In the genomic region with DNA sequence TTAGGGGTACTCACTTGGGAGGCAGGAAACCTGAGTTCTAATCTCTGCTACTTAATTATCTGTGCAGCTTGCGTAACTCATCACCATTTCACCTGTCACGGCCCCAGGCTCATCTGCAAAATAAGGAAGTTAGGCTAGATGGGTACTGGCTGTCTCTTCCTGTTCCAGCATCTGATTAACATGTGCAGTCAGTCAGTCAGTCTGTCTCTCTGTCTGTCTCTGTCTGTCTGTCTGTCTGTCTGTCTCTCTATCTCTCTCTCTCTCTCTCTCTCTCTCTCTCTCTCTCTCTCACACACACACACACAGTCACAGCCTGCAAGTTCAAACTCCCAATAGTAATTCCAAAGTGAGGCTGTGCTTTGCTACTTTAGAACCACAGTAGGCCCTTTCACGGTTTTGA, we compare ENCODE assay signal across 8 mouse cellular contexts. TPM values are rescaled to one million over a fixed set of nuclear protein-coding genes. Genes with fewer than 3 reads are reported as not detected.
DNase-seq lines count a peak whose midpoint lies in the region; ATAC-seq and TF ChIP-seq lines count a peak whose summit lies in the region.
"Not testable (repeated sequence)": the region's sequence is repeated elsewhere in the genome, so short reads cannot be mapped to it uniquely, and the experiment has no call there.

No protein-coding gene starts in this region.

- peak overlapping the region; percentile 65 for H3K4me2 ChIP-seq in forebrain, embryonic 14.5 days (ENCODE audit: low read length)
- peak overlapping the region; percentile 62 for H3K4me2 ChIP-seq in kidney, postnatal 0 days (ENCODE audit: low read length)
- H3K4me2 ChIP-seq in lung, embryonic 14.5 days = peak overlapping the region; percentile 74
- peak overlapping the region; percentile 55 for H3K4me2 ChIP-seq in midbrain, postnatal 0 days (ENCODE audit: low read depth, low read length, poor library complexity, severe bottlenecking)

- H3ac ChIP-seq in C2C12 (ENCODE audit: control insufficient read depth, insufficient read length, low read depth) = peak overlapping the region; percentile 89

- peak overlapping the region; percentile 64 for H3K4me3 ChIP-seq in C2C12 (ENCODE audit: insufficient read depth, poor library complexity, severe bottlenecking)
- H3K4me3 ChIP-seq in forebrain, embryonic 14.5 days (ENCODE audit: low read depth, low read length) = peak overlapping the region; percentile 75
- H3K4me3 ChIP-seq in hindbrain, embryonic 10.5 days = peak overlapping the region; percentile 78
- peak overlapping the region; percentile 83 for H3K4me3 ChIP-seq in kidney, postnatal 0 days (replicated peaks; ENCODE audit: low read depth, low read length)
- peak overlapping the region; percentile 75 for H3K4me3 ChIP-seq in lung, embryonic 14.5 days (ENCODE audit: low read depth, low read length)
- H3K4me3 ChIP-seq in midbrain, postnatal 0 days (ENCODE audit: low read depth, low read length) = peak overlapping the region; percentile 79

- peaks cover 58% of the 10 kb centered on the region for H3K79me2 ChIP-seq in C2C12 (ENCODE audit: control insufficient read depth, insufficient read depth)

- TF ChIP-seq CTCF in C2C12 (IDR thresholded peaks at IDR 0.05; ENCODE audit: control insufficient read depth, insufficient read depth, insufficient read length); kidney, postnatal 0 days (IDR thresholded peaks at IDR 0.05; ENCODE audit: low read depth); lung, embryonic 14.5 days (IDR thresholded peaks at IDR 0.05; ENCODE audit: low read depth); midbrain, postnatal 0 days (IDR thresholded peaks at IDR 0.05): not testable (repeated sequence)

- H3K9me3 ChIP-seq in forebrain, embryonic 14.5 days (replicated peaks; ENCODE audit: control insufficient read depth, low read length); hindbrain, embryonic 10.5 days; kidney, postnatal 0 days (replicated peaks; ENCODE audit: low read length); lung, embryonic 14.5 days (ENCODE audit: low read depth, low read length); midbrain, postnatal 0 days (ENCODE audit: low read length): not testable (repeated sequence)

- WGBS in forebrain, embryonic 14.5 days = 38% methylated on average over 3 of the region's 3 CpGs
- 43% methylated on average over 3 of the region's 3 CpGs for WGBS in hindbrain, embryonic 10.5 days
- 20% methylated on average over 3 of the region's 3 CpGs for WGBS in kidney, postnatal 0 days
- 30% methylated on average over 3 of the region's 3 CpGs for WGBS in lung, embryonic 14.5 days
- WGBS in midbrain, postnatal 0 days = 32% methylated on average over 3 of the region's 3 CpGs

- not testable (repeated sequence) for H3K4me1 ChIP-seq in forebrain, embryonic 14.5 days (ENCODE audit: control insufficient read depth, insufficient read depth, low read length); kidney, postnatal 0 days (replicated peaks; ENCODE audit: insufficient read depth, low read length); lung, embryonic 14.5 days (ENCODE audit: insufficient read depth); midbrain, postnatal 0 days (ENCODE audit: insufficient read depth, low read length)
- peaks cover 12% of the 10 kb centered on the region for H3K4me1 ChIP-seq in hindbrain, embryonic 10.5 days (replicated peaks)

- not testable (repeated sequence) for H3K27ac ChIP-seq in forebrain, embryonic 14.5 days (ENCODE audit: low read depth, low read length)
- H3K27ac ChIP-seq in hindbrain, embryonic 10.5 days = peak overlapping the region; percentile 98
- peak overlapping the region; percentile 97 for H3K27ac ChIP-seq in kidney, postnatal 0 days
- peak overlapping the region; percentile 97 for H3K27ac ChIP-seq in lung, embryonic 14.5 days (ENCODE audit: low read depth)
- H3K27ac ChIP-seq in midbrain, postnatal 0 days (ENCODE audit: low read depth, low read length) = peak overlapping the region; percentile 93; the same call in 1 of the 2 replicates

- H3K27me3 ChIP-seq in C2C12 (ENCODE audit: control insufficient read depth, insufficient read depth, insufficient read length); forebrain, embryonic 14.5 days (replicated peaks; ENCODE audit: control insufficient read depth, insufficient read depth, low read length); hindbrain, embryonic 10.5 days (ENCODE audit: insufficient read depth, poor library complexity, severe bottlenecking); kidney, postnatal 0 days (ENCODE audit: insufficient read depth, low read length); lung, embryonic 14.5 days (ENCODE audit: insufficient read depth, low read length); midbrain, postnatal 0 days (ENCODE audit: insufficient read depth, low read length); splenic B cell, adult 2 months (ENCODE audit: control insufficient read depth, insufficient read depth, low read length, poor library complexity, severe bottlenecking): not testable (repeated sequence)

- H3K79me3 ChIP-seq in C2C12 (ENCODE audit: low read depth) = peaks cover 47% of the 10 kb centered on the region

- peak; percentile 11 for DNase-seq in c-Kit-positive CD71-positive TER-119-positive erythroid progenitor cells, embryonic 14.5 days (ENCODE audit: low spot score)
- DNase-seq in forebrain, embryonic 14.5 days (ENCODE audit: low spot score); hindbrain, embryonic 10.5 days (ENCODE audit: low spot score); kidney, postnatal 0 days (ENCODE audit: low spot score); lung, embryonic 14.5 days; midbrain, postnatal 0 days (ENCODE audit: low spot score): not testable (repeated sequence)
- peak; percentile 77 for DNase-seq in splenic B cell, adult 2 months (ENCODE audit: low read depth, low spot score)

- peak overlapping the region; percentile 90 for H3K9ac ChIP-seq in forebrain, embryonic 14.5 days (ENCODE audit: low read length)
- peak overlapping the region; percentile 87 for H3K9ac ChIP-seq in kidney, postnatal 0 days (ENCODE audit: low read depth, low read length)
- peak overlapping the region; percentile 86 for H3K9ac ChIP-seq in lung, embryonic 14.5 days
- peak overlapping the region; percentile 85 for H3K9ac ChIP-seq in midbrain, postnatal 0 days (replicated peaks; ENCODE audit: low read length, poor library complexity, severe bottlenecking)

- not testable (repeated sequence) for ATAC-seq in forebrain, embryonic 14.5 days; kidney, postnatal 0 days (replicated peaks; ENCODE audit: low FRiP score, low read depth); lung, embryonic 14.5 days (ENCODE audit: insufficient read depth); midbrain, postnatal 0 days (ENCODE audit: low FRiP score)

- H3K36me3 ChIP-seq in C2C12 (ENCODE audit: control insufficient read depth, insufficient read depth) = peaks cover 34% of the 10 kb centered on the region
- H3K36me3 ChIP-seq in forebrain, embryonic 14.5 days (ENCODE audit: control insufficient read depth, insufficient read depth, low read length); kidney, postnatal 0 days (ENCODE audit: insufficient read depth, low read length); midbrain, postnatal 0 days (ENCODE audit: insufficient read depth, low read length); splenic B cell, adult 2 months (ENCODE audit: control insufficient read depth, insufficient read depth, low read length, poor library complexity, severe bottlenecking): not testable (repeated sequence)
- peaks cover 37% of the 10 kb centered on the region for H3K36me3 ChIP-seq in hindbrain, embryonic 10.5 days
- peaks cover 27% of the 10 kb centered on the region; the same call in 1 of the 2 replicates for H3K36me3 ChIP-seq in lung, embryonic 14.5 days (ENCODE audit: insufficient read depth)

RNA-seq across cellular contexts. Expression of gene Lsm6, which starts 1.0 kb away (rescaled TPM):
- polyA plus RNA-seq in C2C12 (2012; fragmentation: generic; extraction: Trizol) = 117 TPM
- 167 and 199 TPM in 2 replicates for polyA plus RNA-seq in forebrain, embryonic 14.5 days (2014; fragmentation: Nextera tagmentation; extraction: Ambion mirVana)
- 244 and 277 TPM in 2 replicates for polyA plus RNA-seq in hindbrain, embryonic 10.5 days (2016; fragmentation: Nextera tagmentation; extraction: Ambion mirVana)
- polyA plus RNA-seq in kidney, postnatal 0 days (2015; fragmentation: Nextera tagmentation; extraction: Ambion mirVana) = 159 and 165 TPM in 2 replicates
- 286 TPM in 2 replicates for polyA plus RNA-seq in lung, embryonic 14.5 days (2014; fragmentation: Nextera tagmentation; extraction: Ambion mirVana)
- 29.2 and 35.9 TPM in 2 replicates for total RNA-seq in midbrain, postnatal 0 days (2014; rRNA removed)
- polyA plus RNA-seq in midbrain, postnatal 0 days (2015; fragmentation: Nextera tagmentation; extraction: Ambion mirVana) = 141 and 144 TPM in 2 replicates
